Mouse (Mus musculus) kidney, embryonic 15.5 days (tissue): ENCODE measurements around the gene Ttll10. TPM values are rescaled to one million over a fixed set of nuclear protein-coding genes. Genes with fewer than 3 reads are reported as not detected.
A peak's percentile ranks its signal among the peaks of the same experiment; 100 is the strongest.

Source experiments
- ATAC-seq: fragments of 200-750 bp; cut with Nextera tagmentation; replicated peaks from 2 replicates; pipeline ENCODE4 v1.8.0; 2017; ENCODE audit warnings: moderate TSS enrichment; ENCODE audit not compliant: low FRiP score
- H3K27ac ChIP-seq: fragments of 300-500 bp; sonication (generic); 2 replicates; pipeline ENCODE4 v1.5.1; 2015; ENCODE audit warnings: mild to moderate bottlenecking, inconsistent platforms
- H3K27me3 ChIP-seq: fragments of 300-500 bp; sonication (generic); 2 replicates; pipeline ENCODE4 v1.6.1; 2015; ENCODE audit warnings: inconsistent platforms
- H3K36me3 ChIP-seq: fragments of 300-500 bp; sonication (generic); 2 replicates; pipeline ENCODE4 v1.6.1; 2015; ENCODE audit warnings: inconsistent platforms
- H3K4me1 ChIP-seq: fragments of 300-500 bp; sonication (generic); 2 replicates; pipeline ENCODE4 v1.6.1; 2015; ENCODE audit warnings: inconsistent platforms
- H3K4me2 ChIP-seq: fragments of 300-500 bp; sonication (generic); 2 replicates; pipeline ENCODE4 v1.6.1; 2015; ENCODE audit warnings: moderate library complexity, mild to moderate bottlenecking, inconsistent platforms
- H3K4me3 ChIP-seq: fragments of 300-500 bp; sonication (generic); replicated peaks from 2 replicates; pipeline ENCODE4 v1.5.1; 2015; ENCODE audit warnings: mild to moderate bottlenecking, inconsistent platforms
- H3K9ac ChIP-seq: fragments of 300-500 bp; sonication (generic); 2 replicates; pipeline ENCODE4 v1.6.1; 2015; ENCODE audit warnings: mild to moderate bottlenecking, inconsistent platforms
- H3K9me3 ChIP-seq: fragments of 300-500 bp; sonication (generic); replicated peaks from 2 replicates; pipeline ENCODE4 v1.6.1; 2016; ENCODE audit warnings: inconsistent platforms
- WGBS: fragments of 180-500 bp; shearing (Covaris S2); methylation state at CpG from one replicate; pipeline ENCODE4 v1.1.7; 2015; ENCODE audit warnings: mixed read lengths; 5-methylcytosine and 5-hydroxymethylcytosine counted together
- polyA plus RNA-seq: library from polyadenylated mRNA; unstranded; fragments of >200 nt; fragmentation: Nextera tagmentation; extraction: Ambion mirVana; gene quantifications from 2 replicates; pipeline ENCODE4 v1.2.1, GENCODE M21; 2015

Gene Ttll10
- 7.8 TPM in 2 replicates for polyA plus RNA-seq

DNA sequence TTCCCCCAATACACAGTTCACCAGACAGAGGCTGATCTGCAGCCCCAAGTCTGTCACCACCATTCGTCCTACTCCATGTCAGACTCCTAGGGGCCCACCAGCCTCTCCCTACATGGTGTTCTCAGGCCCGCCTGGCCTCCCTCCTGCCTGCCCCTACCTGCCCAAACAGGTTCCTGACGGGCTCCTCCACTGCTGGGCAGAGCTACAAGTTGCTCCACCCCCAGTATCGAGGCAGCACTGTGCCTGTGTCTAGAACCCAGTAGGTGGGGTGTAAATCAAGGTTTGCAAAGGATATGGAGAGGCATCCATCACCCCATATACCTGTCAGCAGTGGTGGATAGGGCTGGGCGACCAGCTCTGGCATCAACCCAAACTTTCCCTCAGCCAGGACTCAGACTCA lies at the start of gene Ttll10:
Gene Ttll10, minus strand, starts transcription at position 154 of the 400 bp plus-strand sequence.
- peak within 1 kb of the TSS; percentile 50 for H3K9ac ChIP-seq
- no peaks in the 10 kb centered on the region for H3K36me3 ChIP-seq
- peak within 1 kb of the TSS; percentile 93 for H3K27ac ChIP-seq
- ATAC-seq: peak; percentile 75
- H3K4me1 ChIP-seq: peaks cover 32% of the 10 kb centered on the region
- WGBS: 25% methylated on average over 5 of the region's 5 CpGs
- H3K27me3 ChIP-seq: no peaks in the 10 kb centered on the region
- no peaks in the 10 kb centered on the region for H3K9me3 ChIP-seq
- peak within 1 kb of the TSS; percentile 37 for H3K4me3 ChIP-seq
- H3K4me2 ChIP-seq: peak within 1 kb of the TSS; percentile 50

- Histone ChIP-seq H3K27me3 (no peaks in the 10 kb centered on the region), H3K27ac (no peak overlapping the region), H3K9ac (no peak overlapping the region), H3K9me3 (no peaks in the 10 kb centered on the region), H3K4me2 (no peak overlapping the region), H3K4me3 (no peak overlapping the region), H3K4me1 (peaks cover 5% of the 10 kb centered on the region; the same call in 1 of the 2 replicates), H3K36me3 (no peaks in the 10 kb centered on the region)
- WGBS: 79% methylated on average over 4 of the region's 4 CpGs
- no peak for ATAC-seq
Observed at GRCm38 (mm10) chr4:156103342-156103741, 44.1 kb upstream of the Ttll10 start.

DNA sequence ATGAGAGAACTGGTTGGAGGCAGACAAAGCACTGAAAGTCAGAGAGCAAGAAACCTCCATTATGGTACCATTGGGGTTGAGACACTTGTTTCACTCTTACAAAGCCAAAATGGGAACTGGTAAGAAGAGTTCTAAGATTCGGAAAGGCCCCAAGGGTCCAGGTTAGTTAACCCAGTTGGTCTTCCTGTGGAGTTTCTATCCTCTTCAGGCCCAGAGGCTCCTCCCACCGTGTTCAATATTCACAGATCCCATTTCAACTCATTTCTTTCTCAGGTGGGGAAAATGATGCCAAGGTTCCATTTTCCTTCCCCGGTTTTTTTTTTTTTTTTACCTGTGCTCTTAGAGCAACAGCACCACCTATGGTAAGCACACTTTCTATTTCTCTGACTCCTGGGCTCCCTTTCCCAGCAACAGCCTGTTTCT lies 42.3 kb upstream of the Ttll10 start:
- H3K27me3 ChIP-seq: no peaks in the 10 kb centered on the region
- no peak overlapping the region for H3K27ac ChIP-seq
- H3K36me3 ChIP-seq: no peaks in the 10 kb centered on the region
- no peak overlapping the region for H3K4me3 ChIP-seq
- no peak overlapping the region for H3K9ac ChIP-seq
- H3K4me2 ChIP-seq: no peak overlapping the region
- 42% methylated on average over 3 of the region's 3 CpGs for WGBS
- H3K9me3 ChIP-seq: no peaks in the 10 kb centered on the region
- ATAC-seq: no peak
- no peaks in the 10 kb centered on the region for H3K4me1 ChIP-seq

DNA sequence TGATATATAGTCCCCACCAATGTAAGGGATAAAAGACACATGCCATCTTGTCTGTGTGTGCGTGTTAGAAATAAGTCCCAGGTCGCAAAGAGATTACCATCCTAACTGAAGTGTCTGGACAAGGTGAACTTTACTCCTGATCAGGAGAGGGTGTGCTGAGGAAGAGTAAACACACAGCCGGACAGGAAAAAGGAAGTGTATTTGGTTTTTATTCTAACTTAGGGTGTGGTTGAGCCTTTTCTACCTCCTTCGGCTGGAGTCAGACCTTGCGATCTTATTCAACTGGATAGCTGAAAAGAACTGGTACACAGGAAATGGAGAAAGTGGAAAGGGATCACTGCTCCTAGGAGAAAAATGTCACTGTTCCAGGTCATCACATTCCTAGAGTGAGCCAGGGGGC lies 41.3 kb upstream of the Ttll10 start:
- no peak overlapping the region for H3K27ac ChIP-seq
- H3K9ac ChIP-seq: no peak overlapping the region
- no peaks in the 10 kb centered on the region for H3K4me1 ChIP-seq
- H3K4me3 ChIP-seq: no peak overlapping the region
- ATAC-seq: no peak
- H3K27me3 ChIP-seq: no peaks in the 10 kb centered on the region
- 83% methylated on average over 5 of the region's 5 CpGs for WGBS
- H3K36me3 ChIP-seq: no peaks in the 10 kb centered on the region
- no peaks in the 10 kb centered on the region for H3K9me3 ChIP-seq
- H3K4me2 ChIP-seq: no peak overlapping the region

DNA sequence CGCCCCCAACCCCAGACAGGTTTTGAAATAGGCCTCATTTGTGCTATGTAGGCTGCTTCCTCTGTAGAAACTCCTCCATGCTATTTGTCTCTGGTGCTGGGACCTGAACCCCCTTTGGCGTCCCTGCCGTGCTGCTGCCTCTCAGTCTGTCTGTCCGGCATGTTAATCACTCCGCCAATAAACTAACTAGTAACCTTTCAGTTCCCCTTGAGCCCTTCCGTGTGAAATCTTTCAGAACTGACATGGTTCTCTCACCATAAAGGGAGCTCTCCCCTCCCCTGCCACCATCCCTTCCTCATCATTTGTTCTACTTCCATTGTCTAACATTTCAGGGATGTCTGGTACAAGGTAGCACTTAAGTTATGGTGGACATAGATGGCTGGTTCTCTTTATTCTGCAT lies 40.2 kb upstream of the Ttll10 start:
- H3K27ac ChIP-seq: no peak overlapping the region
- no peak overlapping the region for H3K4me2 ChIP-seq
- H3K9ac ChIP-seq: no peak overlapping the region
- no peaks in the 10 kb centered on the region for H3K4me1 ChIP-seq
- H3K4me3 ChIP-seq: no peak overlapping the region
- no peak for ATAC-seq
- H3K36me3 ChIP-seq: no peaks in the 10 kb centered on the region
- H3K27me3 ChIP-seq: no peaks in the 10 kb centered on the region
- H3K9me3 ChIP-seq: no peaks in the 10 kb centered on the region
- 66% methylated on average over 6 of the region's 6 CpGs for WGBS

- Histone ChIP-seq H3K27ac (no peak overlapping the region), H3K4me3 (no peak overlapping the region), H3K4me1 (no peaks in the 10 kb centered on the region), H3K9me3 (no peaks in the 10 kb centered on the region), H3K4me2 (no peak overlapping the region), H3K9ac (no peak overlapping the region), H3K36me3 (no peaks in the 10 kb centered on the region), H3K27me3 (no peaks in the 10 kb centered on the region)
- no peak for ATAC-seq
- WGBS: 62% methylated on average over 9 of the region's 9 CpGs
Observed at GRCm38 (mm10) chr4:156097770-156098366, 38.7 kb upstream of the Ttll10 start.

- no peak for ATAC-seq
- H3K27ac ChIP-seq: no peak overlapping the region
- no peaks in the 10 kb centered on the region for H3K9me3 ChIP-seq
- H3K4me2 ChIP-seq: no peak overlapping the region
- H3K4me1 ChIP-seq: no peaks in the 10 kb centered on the region
- H3K9ac ChIP-seq: no peak overlapping the region
- H3K4me3 ChIP-seq: no peak overlapping the region
- WGBS: 95% methylated on average over 1 of the region's 1 CpGs
- no peaks in the 10 kb centered on the region for H3K27me3 ChIP-seq
- no peaks in the 10 kb centered on the region for H3K36me3 ChIP-seq
Observed at GRCm38 (mm10) chr4:156096191-156096590, 37.0 kb upstream of the Ttll10 start.

GRCm38 (mm10) chr4:156093758-156094157 lies 34.5 kb upstream of the Ttll10 start:
- Histone ChIP-seq H3K4me1 (no peaks in the 10 kb centered on the region), H3K4me2 (no peak overlapping the region), H3K27ac (no peak overlapping the region), H3K9ac (no peak overlapping the region), H3K36me3 (no peaks in the 10 kb centered on the region), H3K27me3 (no peaks in the 10 kb centered on the region), H3K9me3 (no peaks in the 10 kb centered on the region), H3K4me3 (no peak overlapping the region)
- no peak for ATAC-seq
- 81% methylated on average over 5 of the region's 5 CpGs for WGBS

DNA sequence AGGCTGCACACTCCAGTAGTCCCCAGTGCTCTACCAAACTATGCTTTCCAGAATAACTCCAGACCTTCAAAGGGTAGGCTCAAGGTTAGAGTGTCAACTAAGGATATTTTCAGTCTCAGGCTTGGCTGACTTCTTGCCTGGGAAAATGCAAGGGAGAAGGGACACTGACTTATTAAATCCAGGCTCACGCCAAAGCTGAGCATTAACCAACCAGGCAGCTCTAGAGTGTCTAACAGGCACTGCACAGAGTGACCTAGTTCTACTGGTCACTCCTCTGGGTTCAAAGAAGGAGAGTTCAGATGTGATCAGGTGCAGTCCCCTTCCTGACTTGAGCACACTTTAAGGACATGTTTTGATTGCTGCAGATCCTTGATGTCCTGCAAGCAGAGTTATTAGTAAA lies 33.6 kb upstream of the Ttll10 start:
- H3K4me1 ChIP-seq: no peaks in the 10 kb centered on the region
- no peaks in the 10 kb centered on the region for H3K9me3 ChIP-seq
- H3K27me3 ChIP-seq: no peaks in the 10 kb centered on the region
- no peak overlapping the region for H3K4me2 ChIP-seq
- H3K4me3 ChIP-seq: no peak overlapping the region
- WGBS: 51% methylated on average over 1 of the region's 1 CpGs
- H3K9ac ChIP-seq: no peak overlapping the region
- ATAC-seq: peak; percentile 52; the same call in 1 of the 2 replicates
- H3K27ac ChIP-seq: no peak overlapping the region; the same call in 1 of the 2 replicates
- no peaks in the 10 kb centered on the region for H3K36me3 ChIP-seq

DNA sequence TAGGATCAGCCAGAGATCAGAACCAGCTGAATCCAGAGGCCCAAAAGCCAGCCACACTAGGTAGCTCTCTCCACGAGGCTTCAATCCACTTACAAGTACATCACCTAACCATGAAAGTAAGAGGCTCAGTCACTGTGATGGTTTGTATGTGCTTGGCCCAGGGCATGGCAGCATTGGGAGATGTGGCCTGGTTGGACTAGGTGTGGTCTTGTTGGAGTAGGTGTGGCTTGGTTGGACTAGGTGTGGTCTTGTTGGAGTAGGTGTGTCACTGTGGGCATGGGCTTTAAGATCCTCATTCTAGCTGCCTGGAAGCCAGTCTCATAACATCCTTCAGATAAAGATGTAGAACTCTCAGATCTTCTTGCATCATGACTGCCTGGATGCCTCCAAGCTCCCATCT lies 32.0 kb upstream of the Ttll10 start:
- Histone ChIP-seq H3K9me3 (no peaks in the 10 kb centered on the region), H3K9ac (no peak overlapping the region), H3K36me3 (no peaks in the 10 kb centered on the region), H3K4me1 (no peaks in the 10 kb centered on the region), H3K4me2 (no peak overlapping the region), H3K4me3 (no peak overlapping the region), H3K27ac (no peak overlapping the region), H3K27me3 (no peaks in the 10 kb centered on the region)
- no peak for ATAC-seq
- WGBS: 80% methylated on average over 1 of the region's 1 CpGs

GRCm38 (mm10) chr4:156087398-156088087 lies 28.3 kb upstream of the Ttll10 start:
- 38% methylated on average over 5 of the region's 5 CpGs for WGBS
- H3K4me3 ChIP-seq: no peak overlapping the region
- H3K9me3 ChIP-seq: no peaks in the 10 kb centered on the region
- H3K9ac ChIP-seq: no peak overlapping the region
- no peak overlapping the region for H3K4me2 ChIP-seq
- no peaks in the 10 kb centered on the region for H3K27me3 ChIP-seq
- ATAC-seq: no peak
- H3K27ac ChIP-seq: no peak overlapping the region
- H3K36me3 ChIP-seq: no peaks in the 10 kb centered on the region
- H3K4me1 ChIP-seq: peaks cover 28% of the 10 kb centered on the region

DNA sequence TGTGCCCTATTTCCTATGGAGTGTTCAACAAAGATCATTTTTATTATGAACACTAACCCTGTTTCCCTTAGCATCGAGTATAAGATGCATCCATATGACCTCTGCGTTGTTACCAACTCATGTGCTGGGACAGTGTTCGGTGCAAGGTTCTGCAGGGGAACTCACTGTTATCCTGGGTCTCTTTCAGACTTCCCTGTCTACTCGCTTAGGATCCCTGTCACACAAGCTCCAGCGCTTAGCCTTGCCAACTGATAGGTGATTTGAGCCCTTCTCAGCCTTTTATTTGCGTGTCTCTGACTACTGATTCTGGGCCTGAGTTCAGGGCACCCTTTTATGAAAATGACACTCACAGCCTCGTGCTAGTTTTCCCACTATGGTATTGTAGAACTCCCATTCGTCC lies 26.0 kb upstream of the Ttll10 start:
- Histone ChIP-seq H3K36me3 (no peaks in the 10 kb centered on the region), H3K27ac (peak overlapping the region; percentile 92), H3K9me3 (no peaks in the 10 kb centered on the region), H3K27me3 (no peaks in the 10 kb centered on the region), H3K4me1 (peaks cover 41% of the 10 kb centered on the region), H3K9ac (no peak overlapping the region), H3K4me2 (no peak overlapping the region), H3K4me3 (no peak overlapping the region)
- 89% methylated on average over 8 of the region's 8 CpGs for WGBS
- no peak for ATAC-seq
